Mouse (Mus musculus) left cerebral cortex, adult 18-20 months (tissue): ENCODE data around the gene Urb2. TPM values are rescaled to one million over a fixed set of nuclear protein-coding genes. Genes with fewer than 3 reads are reported as not detected.
"Not testable (repeated sequence)": the region's sequence is repeated elsewhere in the genome, so short reads cannot be mapped to it uniquely, and the experiment has no call there.

Experiments used
- DNase-seq, 2 experiments: peaks; one replicate each; pipeline ENCODE4 v3.0.0; 2021 to 2022; ENCODE audit warnings: low spot score in 2 of 2, mixed read lengths in 1 of 2
- total RNA-seq, 2 experiments: library from RNA; stranded (reverse); gene quantifications; 2 replicates each; pipeline ENCODE4 v1.2.3; 2021

The Urb2 gene
- total RNA-seq, 2 experiments from 2014 or later, result 12.1 to 12.9 TPM

DNA sequence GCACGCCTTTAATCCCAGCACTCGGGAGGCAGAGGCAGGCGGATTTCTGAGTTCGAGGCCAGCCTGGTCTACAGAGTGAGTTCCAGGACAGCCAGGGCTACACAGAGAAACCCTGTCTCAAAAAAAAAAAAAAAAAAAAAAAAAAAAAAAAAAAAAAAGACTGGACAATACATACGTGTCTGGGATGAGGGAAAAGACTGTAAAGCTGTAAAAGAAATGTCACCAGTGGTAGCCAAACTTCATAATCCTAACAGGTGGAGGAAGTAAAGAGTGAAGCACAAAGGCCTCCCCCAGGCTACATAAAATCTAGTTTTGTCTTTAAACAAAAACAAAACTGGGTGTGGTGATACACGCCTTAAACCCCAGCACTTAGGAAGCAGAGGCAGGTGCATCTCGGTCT, 7.0 kb upstream of the Urb2 start:
- not testable (repeated sequence) for DNase-seq

- no peak for DNase-seq
Observed at GRCm38 (mm10) chr8:124014751-124015150, 6.6 kb upstream of the Urb2 start.

GRCm38 (mm10) chr8:124019782-124020181, 1.5 kb upstream of the Urb2 start:
- DNase-seq, result no peak

DNA sequence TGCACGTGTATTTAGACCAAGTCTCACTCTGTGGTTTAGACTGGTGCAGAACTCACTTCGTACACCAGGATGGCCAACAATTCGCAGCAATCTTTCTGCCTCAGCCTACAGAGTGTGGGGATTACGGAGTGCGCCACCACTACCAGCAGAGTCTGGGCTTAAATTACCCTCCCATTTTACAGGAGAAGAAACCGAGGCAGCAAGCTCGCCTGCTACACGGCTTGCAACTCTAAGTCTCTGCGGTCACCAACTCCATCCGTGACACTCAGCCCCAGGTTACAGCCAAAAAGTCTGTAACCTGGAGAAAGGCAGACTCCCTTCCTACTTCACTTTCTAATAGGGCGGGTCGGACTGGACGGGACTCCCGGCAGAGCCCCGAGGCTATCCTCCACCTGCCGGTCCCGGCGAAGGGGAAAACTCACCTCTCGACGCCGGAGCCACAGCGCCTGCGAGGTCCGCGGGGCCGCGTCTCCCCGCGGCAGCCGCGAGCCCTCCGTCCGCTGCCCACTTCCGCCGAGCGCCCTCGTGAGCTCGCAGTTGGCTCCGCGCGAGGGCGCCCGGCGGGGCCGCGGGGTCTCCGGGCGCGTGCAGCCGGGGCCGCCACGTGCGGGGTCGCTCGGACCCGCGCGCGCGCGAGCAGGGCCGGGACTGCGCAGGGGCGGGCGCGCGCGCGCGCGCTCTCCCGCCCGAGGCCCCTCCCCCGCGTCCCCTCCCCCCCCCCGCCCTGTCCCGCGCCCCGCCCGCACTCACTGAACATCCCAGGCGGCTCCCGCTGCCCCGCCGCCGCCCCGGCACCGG, 670 bp upstream of the Urb2 start:
- DNase-seq, result peak; percentile 11 to 21

DNA sequence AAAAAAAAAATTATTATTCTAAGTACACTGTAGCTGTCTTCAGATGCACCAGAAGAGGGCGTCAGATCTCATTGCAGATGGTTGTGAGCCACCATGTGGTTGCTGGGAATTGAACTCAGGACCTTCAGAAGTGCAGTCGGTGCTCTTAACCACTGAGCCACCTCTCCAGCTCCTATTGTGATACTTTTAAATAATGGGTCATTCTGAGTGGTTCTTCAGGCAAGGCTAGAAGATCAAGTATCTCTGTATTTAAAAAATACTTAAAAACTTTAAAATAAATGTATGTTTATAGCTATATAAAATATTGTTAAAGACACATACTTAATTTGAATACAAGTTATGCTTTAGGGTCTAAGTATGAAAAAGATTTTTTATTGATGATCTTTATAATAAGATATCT, 5.0 kb downstream of the Urb2 start:
- not testable (repeated sequence) for DNase-seq

GRCm38 (mm10) chr8:124027831-124028230, 6.5 kb downstream of the Urb2 start:
- DNase-seq, result no peak

- no peak for DNase-seq
Observed at GRCm38 (mm10) chr8:124033400-124033799, 12.1 kb downstream of the Urb2 start.

DNA sequence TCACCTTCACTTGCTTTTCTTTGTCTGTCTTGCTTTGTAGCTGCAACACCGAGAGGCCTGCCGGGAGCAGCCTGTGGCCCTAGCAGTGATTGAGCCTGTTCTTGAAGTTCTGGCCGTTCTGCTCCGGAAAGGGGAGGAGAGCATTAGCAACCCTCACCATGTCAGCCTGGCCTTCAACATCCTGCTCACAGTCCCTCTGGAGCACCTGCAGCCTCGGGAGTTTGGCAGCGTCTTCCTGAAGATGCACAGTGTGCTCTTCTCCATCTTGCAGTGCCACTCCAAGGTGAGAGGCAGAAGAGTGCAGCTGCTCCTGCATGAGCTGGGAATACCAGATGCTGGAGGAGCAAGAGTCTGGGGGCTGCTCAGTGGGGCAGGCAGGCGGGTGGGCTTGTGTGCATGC, 16.8 kb downstream of the Urb2 start:
- DNase-seq, result no peak

DNA sequence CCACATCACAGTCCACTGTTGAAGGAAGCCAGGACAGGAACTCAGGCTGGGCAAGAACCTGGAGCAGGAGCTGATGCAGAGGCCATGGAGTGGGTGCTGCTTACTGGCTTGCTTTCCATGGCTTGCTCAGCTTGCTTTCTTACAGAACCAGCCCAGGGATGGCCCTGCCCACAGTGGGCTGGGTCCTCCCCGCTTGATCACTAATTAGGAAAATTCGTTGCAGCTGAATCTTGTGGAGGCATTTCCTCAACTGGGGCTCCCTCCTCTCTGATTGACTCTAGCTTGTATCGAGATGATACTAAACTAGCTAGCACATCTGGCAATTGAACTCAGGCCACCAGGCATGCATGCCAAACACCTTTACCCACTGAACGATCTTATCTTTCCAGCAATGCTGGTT, 18.0 kb downstream of the Urb2 start:
- DNase-seq, result no peak

DNA sequence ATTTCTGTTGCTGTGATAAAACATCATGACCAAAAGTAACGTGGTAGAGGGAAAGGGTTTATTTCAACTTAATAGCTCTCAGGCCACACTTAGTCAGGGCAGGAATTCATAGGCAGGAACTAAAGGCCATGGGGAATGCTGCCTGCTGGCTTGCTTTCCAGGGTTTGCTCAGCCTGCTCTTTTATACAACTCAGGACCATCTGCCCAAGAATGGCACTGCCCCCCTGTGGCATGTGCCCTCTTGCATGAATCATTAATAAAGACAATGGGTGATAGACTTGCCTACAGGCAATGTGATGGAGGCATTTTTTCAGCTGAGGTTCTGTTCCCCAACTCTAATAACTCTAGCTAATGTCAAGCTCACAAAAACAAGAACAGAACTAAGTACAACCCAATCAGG, 20.9 kb downstream of the Urb2 start:
- no peak for DNase-seq

DNA sequence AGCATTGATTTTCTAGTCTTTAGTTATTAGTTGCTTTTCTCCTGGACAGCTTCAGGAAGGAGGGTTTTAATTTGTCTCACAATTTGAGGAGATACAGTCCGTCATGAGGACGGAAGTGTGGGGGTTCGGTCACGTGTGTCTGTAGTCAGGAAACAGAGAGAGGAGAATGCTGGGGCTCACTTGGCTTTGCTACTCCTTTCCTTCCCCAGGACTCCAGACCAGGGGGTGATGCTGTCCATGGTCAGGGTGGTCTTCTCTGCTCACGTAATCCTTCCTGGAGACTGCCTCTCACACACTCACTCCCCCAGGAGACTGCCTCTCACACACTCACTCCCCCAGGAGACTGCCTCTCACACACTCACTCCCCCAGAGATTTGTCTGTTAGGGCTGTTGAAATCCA, 23.1 kb downstream of the Urb2 start:
- no peak for DNase-seq

GRCm38 (mm10) chr8:124044931-124045330, 23.6 kb downstream of the Urb2 start:
- no peak for DNase-seq

DNA sequence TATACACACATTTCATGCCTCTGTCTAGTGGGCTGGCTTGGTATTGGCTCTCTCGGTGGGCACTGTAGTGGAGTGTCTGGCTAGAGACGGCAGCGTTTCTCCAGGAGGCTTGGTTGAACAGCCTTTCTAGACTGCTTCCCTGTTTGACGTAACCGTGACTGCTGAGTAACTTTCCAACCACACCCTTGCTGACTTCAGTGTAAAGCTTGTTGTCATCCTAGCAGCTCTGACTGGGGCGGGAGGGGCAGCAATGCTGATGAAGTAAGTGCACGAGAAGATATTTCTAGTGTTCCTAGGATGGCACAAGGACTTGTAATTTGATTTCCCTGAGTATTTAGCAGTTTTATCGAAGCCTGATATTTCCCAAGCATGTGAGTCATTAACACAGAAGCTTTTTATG, 24.5 kb downstream of the Urb2 start:
- no peak for DNase-seq

DNA sequence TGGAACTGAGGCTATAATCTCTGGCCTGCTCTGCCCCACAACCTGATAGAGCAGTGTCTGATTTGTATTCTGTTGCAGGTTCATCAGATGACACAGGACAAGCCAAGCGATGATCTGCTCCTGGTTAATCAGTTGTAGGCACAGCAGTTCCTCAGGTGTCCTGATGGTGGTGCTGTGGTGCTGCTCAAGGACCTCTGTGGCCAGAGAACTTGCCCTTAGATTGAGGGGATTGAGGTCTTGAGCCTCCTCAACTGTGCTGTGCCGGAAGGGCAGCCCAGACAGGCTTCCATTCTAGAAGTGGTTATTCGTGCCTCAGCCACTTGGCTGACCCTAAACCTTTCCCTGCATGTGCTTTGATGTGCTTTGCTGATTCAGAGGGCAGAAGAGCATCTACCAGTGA, 30.8 kb downstream of the Urb2 start:
- DNase-seq, result peak; percentile 79 to 83

DNA sequence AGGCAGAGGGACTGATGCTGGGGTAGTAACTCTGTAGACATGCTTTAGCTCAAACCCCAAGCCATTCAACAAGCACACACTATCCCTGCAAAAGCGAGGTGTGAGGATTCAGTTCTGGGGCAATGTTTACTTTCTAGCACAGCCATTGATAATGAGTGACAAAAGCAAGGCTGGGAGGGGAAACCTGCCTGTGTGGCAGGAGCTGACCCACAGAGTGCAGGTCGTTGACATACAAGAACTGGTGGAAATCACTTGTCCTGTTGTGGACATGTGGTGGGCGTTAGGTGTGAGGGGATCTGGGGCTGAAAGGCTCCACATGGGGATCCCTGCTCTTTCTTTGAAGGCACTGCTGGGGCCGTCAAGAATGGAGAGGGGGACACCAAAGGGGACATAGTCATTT, 31.3 kb downstream of the Urb2 start:
- DNase-seq, result no peak

- DNase-seq, result no peak
Observed at GRCm38 (mm10) chr8:124056832-124057655, 35.7 kb downstream of the Urb2 start.

GRCm38 (mm10) chr8:124066325-124067058, 45.2 kb downstream of the Urb2 start:
- no peak for DNase-seq

GRCm38 (mm10) chr8:124067059-124067750, 45.9 kb downstream of the Urb2 start:
- DNase-seq, result no peak

DNA sequence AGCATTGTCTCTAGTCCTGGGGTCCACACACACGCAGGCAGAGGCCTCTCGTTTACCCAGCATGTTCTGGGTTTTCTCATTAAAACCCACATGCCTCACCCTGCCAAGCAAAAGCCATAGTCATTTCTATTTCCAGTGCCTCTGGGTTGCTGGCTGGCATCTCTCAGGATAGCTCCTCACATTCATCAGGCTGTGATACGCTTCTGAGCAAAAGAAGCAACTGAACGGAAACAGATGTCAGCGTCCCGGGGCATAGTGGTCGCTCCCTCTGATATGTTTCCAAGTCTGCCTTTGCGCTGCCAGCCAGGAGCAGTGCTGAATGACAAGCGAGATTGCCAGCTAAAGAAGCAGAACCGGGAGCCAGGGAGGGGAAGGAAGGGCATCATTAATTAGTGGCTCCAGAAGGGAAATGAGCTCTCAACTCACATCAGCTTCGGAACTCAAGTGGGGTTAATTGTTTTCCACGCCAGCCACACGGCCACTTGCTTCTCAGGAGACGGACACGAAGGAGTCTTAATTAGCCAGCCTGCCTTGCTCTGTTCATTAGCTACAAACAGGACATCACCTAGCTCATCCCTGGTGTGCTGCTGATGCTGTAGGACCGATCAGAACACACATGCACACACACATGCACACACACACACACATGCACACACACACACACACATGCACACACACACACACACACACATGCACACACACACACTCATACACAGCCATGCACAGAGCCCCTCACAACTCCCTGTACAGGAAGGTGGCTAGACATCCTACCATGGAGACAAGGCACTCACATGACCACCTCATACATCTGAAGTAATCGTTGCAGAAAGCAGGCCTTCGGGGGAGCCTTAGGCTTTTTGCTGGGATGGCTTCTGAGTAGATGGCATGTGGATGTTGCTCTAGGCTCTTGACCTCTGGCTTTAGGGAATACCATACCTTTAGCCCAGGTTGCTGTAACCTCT, 49.3 kb downstream of the Urb2 start:
- no peak for DNase-seq

DNA sequence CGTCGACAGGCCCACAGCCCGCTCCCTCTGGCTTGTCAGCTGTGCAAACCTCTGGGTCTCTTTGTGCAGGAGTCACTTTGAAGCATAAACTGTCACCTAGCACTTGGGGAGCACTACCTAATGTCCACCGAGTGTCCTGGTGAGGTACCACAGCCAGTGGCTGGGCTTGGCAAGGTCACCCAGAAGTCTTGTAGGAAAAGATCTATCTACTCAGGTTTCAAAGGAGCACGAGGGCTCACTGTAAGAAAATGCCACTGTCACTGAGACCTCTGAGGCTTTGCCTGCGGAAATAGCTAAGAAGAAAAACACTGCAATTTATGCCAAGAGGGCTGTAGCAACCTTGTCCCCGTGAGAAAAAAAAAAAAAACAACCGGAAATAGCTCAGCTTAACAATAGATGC, 54.7 kb downstream of the Urb2 start:
- no peak for DNase-seq
